Mouse (Mus musculus) heart, embryonic 13.5 days (tissue): ENCODE measurements at regions not wholly inside any gene's neighbourhood (a gene's known extent, or its start where the extent isn't known, plus 50 kb on each side); places are given as distances from the start of the nearest gene placed in this dataset.
"Not testable (repeated sequence)": the region's sequence is repeated elsewhere in the genome, so short reads cannot be mapped to it uniquely, and the experiment has no call there.

Experiments used
- ATAC-seq: fragments of 200-750 bp; cut with Nextera tagmentation; 2 replicates; pipeline ENCODE4 v1.8.0; 2017; ENCODE audit warnings: moderate TSS enrichment; ENCODE audit not compliant: insufficient number of reproducible peaks, low FRiP score, low TSS enrichment; ENCODE audit errors: extremely low read depth
- H3K27ac ChIP-seq: fragments of 300-500 bp; sonication (generic); replicated peaks from 2 replicates; pipeline ENCODE4 v1.5.1; 2015; ENCODE audit warnings: moderate library complexity, mild to moderate bottlenecking, inconsistent platforms
- H3K27me3 ChIP-seq: fragments of 300-500 bp; sonication (generic); replicated peaks from 2 replicates; pipeline ENCODE4 v1.6.1; 2015; ENCODE audit warnings: mild to moderate bottlenecking, inconsistent platforms
- H3K36me3 ChIP-seq: fragments of 300-500 bp; sonication (generic); 2 replicates; pipeline ENCODE4 v1.6.1; 2015; ENCODE audit warnings: mild to moderate bottlenecking, inconsistent platforms
- H3K4me1 ChIP-seq: fragments of 300-500 bp; sonication (generic); 2 replicates; pipeline ENCODE4 v1.6.1; 2015; ENCODE audit warnings: inconsistent platforms
- H3K4me2 ChIP-seq: fragments of 300-500 bp; sonication (generic); 2 replicates; pipeline ENCODE4 v1.6.1; 2015; ENCODE audit warnings: inconsistent platforms, mild to moderate bottlenecking, moderate library complexity
- H3K4me3 ChIP-seq: fragments of 300-500 bp; sonication (generic); 2 replicates; pipeline ENCODE4 v1.5.1; 2015; ENCODE audit warnings: moderate library complexity, mild to moderate bottlenecking, inconsistent platforms
- H3K9ac ChIP-seq: fragments of 300-500 bp; sonication (generic); 2 replicates; pipeline ENCODE4 v1.6.1; 2015; ENCODE audit warnings: inconsistent platforms, mild to moderate bottlenecking, moderate library complexity
- H3K9me3 ChIP-seq: fragments of 300-500 bp; sonication (generic); 2 replicates; pipeline ENCODE4 v1.6.1; 2016; ENCODE audit warnings: inconsistent platforms
- WGBS: fragments of 180-500 bp; shearing (Covaris S2); methylation state at CpG from one replicate; pipeline ENCODE4 v1.1.7; 2015; ENCODE audit warnings: mixed read lengths; 5-methylcytosine and 5-hydroxymethylcytosine counted together

DNA sequence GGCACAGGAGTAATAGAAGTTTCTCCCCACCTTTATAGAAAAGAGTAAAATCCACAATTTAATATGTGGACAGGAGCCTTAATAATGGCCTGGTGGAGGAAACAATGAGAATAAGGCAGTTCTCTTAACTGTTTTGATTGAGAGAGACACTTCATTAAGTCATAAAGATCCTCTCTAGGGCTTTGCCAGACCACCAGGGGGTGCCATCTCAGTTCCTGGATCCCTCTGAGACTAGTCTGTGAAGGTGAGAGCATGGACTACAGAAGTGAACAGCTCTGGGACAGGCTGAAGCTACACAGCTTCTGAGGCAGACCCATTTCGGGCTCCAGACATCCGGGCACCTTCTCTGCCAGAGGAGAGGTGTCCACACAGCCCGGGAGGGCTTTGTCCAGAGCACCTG, 373.8 kb downstream of the Ice1 start:
- H3K4me3 ChIP-seq: no peak overlapping the region
- ATAC-seq: no peak
- H3K27ac ChIP-seq: no peak overlapping the region
- H3K36me3 ChIP-seq: no peaks in the 10 kb centered on the region
- no peak overlapping the region for H3K4me2 ChIP-seq
- H3K9me3 ChIP-seq: no peaks in the 10 kb centered on the region
- H3K27me3 ChIP-seq: no peaks in the 10 kb centered on the region
- WGBS: 76% methylated on average over 3 of the region's 3 CpGs
- no peak overlapping the region for H3K9ac ChIP-seq
- H3K4me1 ChIP-seq: peaks cover 5% of the 10 kb centered on the region; the same call in 1 of the 2 replicates

- not testable (repeated sequence) for ATAC-seq, H3K36me3 ChIP-seq
These were observed 360.5 kb downstream of the Ice1 start for GRCm38 (mm10) chr13:70276884-70277378.

DNA sequence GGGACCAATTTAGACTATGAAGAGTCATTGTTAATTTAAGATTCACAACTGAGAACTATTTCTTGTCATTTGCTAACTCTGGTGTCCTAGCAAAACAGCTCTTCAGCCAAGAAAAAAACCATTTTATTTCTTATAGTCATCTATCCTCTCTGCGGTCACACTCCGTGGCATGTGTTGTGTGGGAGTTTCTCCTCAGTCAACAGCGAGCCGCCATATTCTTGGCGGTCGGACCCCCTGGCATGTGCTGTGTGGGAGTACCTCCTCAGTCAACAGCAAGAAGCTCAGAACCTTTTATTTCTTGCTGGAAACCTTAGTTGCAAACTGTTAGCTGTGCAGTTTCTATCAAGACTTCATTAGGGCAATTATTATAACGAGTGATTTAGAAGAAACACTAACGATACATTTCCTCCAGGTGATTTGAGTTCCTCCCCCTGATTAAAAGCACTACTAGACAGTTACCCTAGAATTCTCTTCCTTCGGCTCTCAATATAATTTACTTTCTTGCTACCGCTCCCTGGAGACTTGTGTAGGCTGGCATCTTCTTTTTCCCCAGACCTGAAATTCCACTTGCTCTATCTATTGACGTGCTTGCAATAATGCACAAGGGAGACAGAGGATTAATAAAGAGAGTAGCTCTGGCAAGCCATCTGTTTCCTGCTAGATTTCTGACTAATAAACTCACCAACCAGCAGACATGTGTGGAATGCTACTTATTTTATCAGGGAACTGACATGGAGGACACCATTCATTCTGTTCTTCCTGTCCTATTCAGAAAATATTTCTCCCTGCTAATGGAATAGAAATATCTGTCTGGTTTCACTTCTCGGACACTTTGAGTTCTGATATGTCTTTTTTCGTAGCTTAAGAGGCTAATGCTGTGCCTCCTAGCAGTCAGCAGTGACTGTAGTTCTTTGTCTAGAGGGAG, 359.5 kb downstream of the Ice1 start:
- no peak overlapping the region for H3K9ac ChIP-seq
- H3K36me3 ChIP-seq: no peaks in the 10 kb centered on the region
- peak overlapping the region; percentile 34 for H3K4me2 ChIP-seq
- ATAC-seq: no peak; the same call in 1 of the 2 replicates
- peaks cover 38% of the 10 kb centered on the region for H3K4me1 ChIP-seq
- H3K4me3 ChIP-seq: peak overlapping the region; percentile 8; the same call in 1 of the 2 replicates
- H3K9me3 ChIP-seq: no peaks in the 10 kb centered on the region
- peak overlapping the region; percentile 79 for H3K27ac ChIP-seq
- H3K27me3 ChIP-seq: no peaks in the 10 kb centered on the region
- WGBS: 58% methylated on average over 13 of the region's 13 CpGs

More at GRCm38 (mm10) chr13:70276884-70277378, 360.5 kb downstream of the Ice1 start:
- H3K9ac ChIP-seq, H3K27me3 ChIP-seq, H3K9me3 ChIP-seq, H3K4me2 ChIP-seq, H3K4me3 ChIP-seq: not testable (repeated sequence)
- WGBS: 48% methylated on average over 9 of the region's 10 CpGs
- Histone ChIP-seq H3K4me1 (peaks cover 28% of the 10 kb centered on the region), H3K27ac (peak overlapping the region; percentile 79)

DNA sequence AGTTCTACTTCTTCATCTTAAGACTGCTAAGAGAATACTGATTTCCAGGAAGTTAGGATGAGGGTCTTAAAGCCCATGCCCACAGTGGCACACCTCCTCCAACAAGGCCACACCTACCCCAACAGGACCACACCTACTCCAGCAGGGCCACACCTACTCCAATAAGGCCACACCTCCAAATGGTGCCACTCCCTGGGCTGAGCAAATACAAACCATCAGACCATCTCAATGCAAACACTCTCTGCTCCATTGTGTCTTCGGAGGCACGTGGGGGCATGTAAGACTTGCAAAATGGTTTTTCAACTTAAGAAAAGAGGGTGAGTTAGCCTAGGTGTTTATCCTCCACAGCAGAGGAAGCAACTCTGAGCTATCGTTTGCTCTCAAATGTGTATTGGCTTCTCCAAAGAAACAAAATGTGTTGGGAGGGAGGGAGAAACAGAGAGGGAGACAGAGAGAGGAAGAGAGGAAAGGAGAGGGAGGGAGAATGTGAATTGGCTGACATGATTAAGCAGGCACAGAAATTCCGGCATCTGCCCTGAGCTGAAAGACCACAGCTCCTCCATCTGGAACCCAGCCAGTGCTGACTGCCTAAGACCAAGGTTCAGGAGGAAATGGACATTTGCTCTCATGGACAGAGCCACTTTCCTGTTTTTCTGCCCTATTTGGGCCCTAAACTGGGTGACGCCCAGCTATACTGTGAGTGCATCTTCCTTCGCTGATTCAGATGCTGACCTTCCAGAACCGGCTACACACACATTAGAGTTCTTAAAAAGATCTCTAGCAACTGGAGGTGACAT, 356.2 kb downstream of the Ice1 start:
- no peak overlapping the region for H3K9ac ChIP-seq
- H3K4me2 ChIP-seq: no peak overlapping the region
- peaks cover 38% of the 10 kb centered on the region for H3K4me1 ChIP-seq
- no peaks in the 10 kb centered on the region for H3K27me3 ChIP-seq
- no peaks in the 10 kb centered on the region for H3K36me3 ChIP-seq
- no peaks in the 10 kb centered on the region for H3K9me3 ChIP-seq
- ATAC-seq: 0 out of 2 replicates have a peak, but pooled peaks have one; percentile 27
- no peak overlapping the region for H3K4me3 ChIP-seq
- WGBS: 55% methylated on average over 7 of the region's 7 CpGs
- H3K27ac ChIP-seq: peak overlapping the region; percentile 45

DNA sequence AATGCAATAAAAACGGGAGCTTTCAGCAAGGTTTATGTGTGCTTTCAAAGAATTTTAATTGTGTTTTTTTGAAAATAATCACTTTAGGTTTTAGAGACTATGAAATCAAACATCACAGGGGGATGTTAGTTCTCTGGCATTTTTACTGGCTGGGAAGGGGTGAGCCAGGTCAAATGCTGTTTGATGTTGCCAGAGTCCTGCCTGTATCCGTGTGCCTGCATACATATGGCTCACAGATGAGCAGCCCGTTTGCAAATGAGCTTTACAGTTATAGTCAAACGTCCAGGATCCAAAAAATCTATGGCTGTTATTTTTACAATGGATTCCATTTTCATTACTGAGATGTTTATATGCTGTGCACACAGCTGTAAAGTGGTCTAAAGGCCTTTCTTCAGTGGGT, 354.7 kb downstream of the Ice1 start:
- 41% methylated on average over 4 of the region's 4 CpGs for WGBS
- ATAC-seq: no peak
- Histone ChIP-seq H3K27ac (no peak overlapping the region), H3K4me3 (no peak overlapping the region), H3K4me2 (no peak overlapping the region), H3K4me1 (peaks cover 33% of the 10 kb centered on the region), H3K9ac (no peak overlapping the region), H3K36me3 (no peaks in the 10 kb centered on the region), H3K27me3 (no peaks in the 10 kb centered on the region), H3K9me3 (no peaks in the 10 kb centered on the region)

GRCm38 (mm10) chr13:70283231-70283630, 354.2 kb downstream of the Ice1 start:
- no peaks in the 10 kb centered on the region for H3K9me3 ChIP-seq
- H3K27ac ChIP-seq: no peak overlapping the region
- WGBS: 56% methylated on average over 5 of the region's 5 CpGs
- no peak overlapping the region for H3K9ac ChIP-seq
- H3K4me1 ChIP-seq: peaks cover 28% of the 10 kb centered on the region
- H3K36me3 ChIP-seq: no peaks in the 10 kb centered on the region
- ATAC-seq: no peak
- H3K4me3 ChIP-seq: no peak overlapping the region
- H3K27me3 ChIP-seq: no peaks in the 10 kb centered on the region
- H3K4me2 ChIP-seq: no peak overlapping the region

- Histone ChIP-seq H3K36me3 (no peaks in the 10 kb centered on the region), H3K9me3 (0 out of 2 replicates have a peak, but pooled peaks cover 4% of the 10 kb centered on the region), H3K9ac (no peak overlapping the region), H3K4me1 (no peaks in the 10 kb centered on the region), H3K27ac (no peak overlapping the region), H3K27me3 (no peaks in the 10 kb centered on the region), H3K4me2 (no peak overlapping the region), H3K4me3 (no peak overlapping the region)
- WGBS: 73% methylated on average over 3 of the region's 3 CpGs
- ATAC-seq: no peak
These were observed 344.7 kb downstream of the Ice1 start for GRCm38 (mm10) chr13:70292713-70293112.

GRCm38 (mm10) chr13:70303953-70304525, 333.4 kb downstream of the Ice1 start:
- WGBS: 66% methylated on average over 5 of the region's 5 CpGs
- Histone ChIP-seq H3K27ac (no peak overlapping the region), H3K4me2 (no peak overlapping the region), H3K9ac (no peak overlapping the region), H3K4me3 (no peak overlapping the region), H3K4me1 (no peaks in the 10 kb centered on the region), H3K36me3 (no peaks in the 10 kb centered on the region), H3K9me3 (no peaks in the 10 kb centered on the region), H3K27me3 (no peaks in the 10 kb centered on the region)
- ATAC-seq: no peak

- Histone ChIP-seq H3K9me3 (no peaks in the 10 kb centered on the region), H3K9ac (no peak overlapping the region), H3K27me3 (no peaks in the 10 kb centered on the region), H3K4me3 (no peak overlapping the region), H3K4me1 (no peaks in the 10 kb centered on the region), H3K4me2 (no peak overlapping the region), H3K27ac (no peak overlapping the region), H3K36me3 (no peaks in the 10 kb centered on the region)
- ATAC-seq: no peak
- 57% methylated on average over 2 of the region's 2 CpGs for WGBS
These were observed 326.9 kb downstream of the Ice1 start for GRCm38 (mm10) chr13:70310516-70310915.

DNA sequence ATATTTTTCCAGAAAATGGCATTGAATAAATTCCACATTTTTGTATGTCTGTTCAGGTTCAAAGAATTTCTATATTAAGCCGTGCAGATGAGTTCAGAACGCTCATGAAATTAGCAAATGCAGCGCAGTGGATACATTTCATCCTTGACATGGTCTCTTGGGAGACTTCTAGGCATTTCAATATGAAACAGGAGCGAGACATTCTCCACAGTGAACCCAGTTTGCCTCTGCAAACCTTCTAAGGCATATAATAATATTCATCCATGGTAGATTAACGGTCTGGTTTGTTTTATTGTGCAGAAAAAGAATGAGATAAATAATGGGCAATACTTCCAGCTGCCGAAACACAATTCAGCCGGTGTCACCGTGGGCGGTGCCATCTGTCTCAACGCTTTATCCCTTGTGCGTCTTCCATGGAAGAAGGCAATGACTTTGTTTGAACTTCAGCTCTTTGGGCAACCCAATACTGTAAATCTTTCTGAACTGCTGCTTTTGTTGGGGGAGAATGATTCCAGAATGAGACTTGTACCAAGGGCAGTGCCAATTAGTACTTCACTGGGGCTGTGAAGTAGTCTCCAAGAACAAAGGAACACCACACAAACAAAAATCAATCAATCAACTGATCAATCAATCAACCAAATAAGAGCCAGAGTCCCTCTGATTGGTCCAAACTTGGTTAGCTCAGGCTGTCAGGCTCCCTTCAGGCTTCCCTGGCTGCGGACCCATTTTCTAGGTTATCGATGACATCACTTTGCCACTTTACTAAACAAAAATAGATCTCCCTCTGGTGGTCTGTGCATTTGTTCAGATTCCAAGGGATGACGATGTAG, 326.0 kb downstream of the Ice1 start:
- H3K9me3 ChIP-seq: no peaks in the 10 kb centered on the region
- no peak overlapping the region for H3K4me2 ChIP-seq
- no peaks in the 10 kb centered on the region for H3K27me3 ChIP-seq
- H3K27ac ChIP-seq: no peak overlapping the region
- H3K9ac ChIP-seq: no peak overlapping the region
- no peaks in the 10 kb centered on the region for H3K4me1 ChIP-seq
- 82% methylated on average over 14 of the region's 14 CpGs for WGBS
- H3K4me3 ChIP-seq: no peak overlapping the region
- H3K36me3 ChIP-seq: no peaks in the 10 kb centered on the region
- ATAC-seq: no peak
